Mouse (Mus musculus) testis, adult 2 months (tissue): ENCODE measurements at regions not wholly inside any gene's neighbourhood (a gene's known extent, or its start where the extent isn't known, plus 50 kb on each side); places are given as distances from the start of the nearest gene placed in this dataset.

Experiments
- CTCF ChIP-seq: fragments of 200-500 bp; IDR thresholded peaks from 2 replicates; pipeline ENCODE4 v1.5.1; 2012; ENCODE audit warnings: low read depth, mild to moderate bottlenecking, inconsistent platforms, low read length, moderate library complexity; ENCODE audit not compliant: control insufficient read depth, insufficient read depth, insufficient replicate concordance
- POLR2A ChIP-seq: fragments of 200-500 bp; IDR thresholded peaks from 2 replicates; pipeline ENCODE4 v1.6.1; 2012; ENCODE audit warnings: low read depth, mild to moderate bottlenecking, inconsistent platforms, low read length, moderate library complexity; ENCODE audit not compliant: control insufficient read depth

GRCm38 (mm10) chr5:64662476-64662875, 140.7 kb upstream of the Klf3 start:
- no peak for TF ChIP-seq CTCF
- TF ChIP-seq POLR2A: no peak
